Mouse (Mus musculus) CH12.LX (cell line): ENCODE measurements around the gene Gpatch1. TPM values are rescaled to one million over a fixed set of nuclear protein-coding genes. Genes with fewer than 3 reads are reported as not detected.

ENCODE experiments used
- DNase-seq: peaks from one replicate; pipeline ENCODE4 v3.0.0-alpha.2; 2013; ENCODE audit errors: extremely low read depth
- H3K27ac ChIP-seq: 2 replicates; pipeline ENCODE4 v1.5.1; 2012; ENCODE audit warnings: low read depth, mild to moderate bottlenecking, control low read depth, moderate library complexity; ENCODE audit not compliant: insufficient read depth
- H3K27me3 ChIP-seq: replicated peaks from 2 replicates; pipeline ENCODE3; 2012; ENCODE audit warnings: inconsistent platforms
- H3K36me3 ChIP-seq, 2 experiments: replicated peaks in 1 of 2; 2 replicates each; pipeline versions ENCODE3 to v1.6.1; 2012; ENCODE audit warnings: inconsistent platforms in 1 of 2, low read length in 1 of 2, mild to moderate bottlenecking in 1 of 2, mixed read lengths in 1 of 2, moderate library complexity in 1 of 2; ENCODE audit not compliant: control insufficient read depth in 1 of 2, insufficient read depth in 1 of 2
- H3K4me1 ChIP-seq, 2 experiments: 2 replicates each; pipeline ENCODE4 v1.6.1; 2012; ENCODE audit warnings: inconsistent platforms in 1 of 2, moderate library complexity in 1 of 2; ENCODE audit not compliant: insufficient read depth in 2 of 2, control insufficient read depth in 1 of 2
- H3K4me2 ChIP-seq: 2 replicates; pipeline ENCODE4 v1.6.1; 2012; ENCODE audit warnings: low read depth, mild to moderate bottlenecking, control low read depth; ENCODE audit not compliant: poor library complexity, insufficient read depth, severe bottlenecking
- H3K4me3 ChIP-seq, 3 experiments: fragments of 150-350 bp in 1 of 3; sonication (generic) in 1 of 3; replicated peaks in 1 of 3; 2 replicates each; pipeline versions ENCODE3 to v1.5.1; 2011 to 2012; ENCODE audit warnings: low read depth in 2 of 3, low read length in 2 of 3, mild to moderate bottlenecking in 2 of 3, moderate library complexity in 2 of 3, control low read depth in 1 of 3, improper control_type of control experiment in 1 of 3, inconsistent platforms in 1 of 3, mixed read lengths in 1 of 3; ENCODE audit not compliant: poor library complexity in 1 of 3
- H3K79me2 ChIP-seq: replicated peaks from 2 replicates; pipeline ENCODE4 v1.6.1; 2012; ENCODE audit warnings: mild to moderate bottlenecking, moderate library complexity; ENCODE audit not compliant: control insufficient read depth, poor library complexity, insufficient read depth, severe bottlenecking; ENCODE audit errors: extremely low read depth
- H3K9ac ChIP-seq: 2 replicates; pipeline ENCODE4 v1.6.1; 2012; ENCODE audit warnings: low read depth, mild to moderate bottlenecking, control low read depth, moderate library complexity; ENCODE audit not compliant: insufficient read depth
- H3K9me3 ChIP-seq: replicated peaks from 2 replicates; pipeline ENCODE3; 2012; ENCODE audit warnings: low read length, inconsistent platforms, mixed read lengths
- BHLHE40 ChIP-seq: IDR thresholded peaks from 2 replicates; pipeline ENCODE4 v1.6.1; 2011; ENCODE audit warnings: mild to moderate bottlenecking, low read depth, low read length, improper control_type of control experiment
- CHD2 ChIP-seq: IDR thresholded peaks from 2 replicates; pipeline ENCODE4 v1.6.1; 2011; ENCODE audit warnings: low read length, improper control_type of control experiment
- CTCF ChIP-seq, 2 experiments: IDR thresholded peaks in 1 of 2; conservative IDR thresholded peaks in 1 of 2; 2 replicates each; pipeline ENCODE4 v1.5.1; 2011 to 2012; ENCODE audit warnings: low read depth in 2 of 2, low read length in 2 of 2, improper control_type of control experiment in 1 of 2, inconsistent platforms in 1 of 2, mild to moderate bottlenecking in 1 of 2, moderate library complexity in 1 of 2
- ELF1 ChIP-seq: IDR thresholded peaks from 2 replicates; pipeline ENCODE4 v1.6.1; 2014; ENCODE audit warnings: low read depth, mild to moderate bottlenecking, inconsistent platforms, low read length, improper control_type of control experiment
- EP300 ChIP-seq: IDR thresholded peaks from 2 replicates; pipeline ENCODE4 v1.6.1; 2011; ENCODE audit warnings: low read length, improper control_type of control experiment
- HCFC1 ChIP-seq: IDR thresholded peaks from 2 replicates; pipeline ENCODE4 v1.6.1; 2012; ENCODE audit warnings: low read depth, mild to moderate bottlenecking, inconsistent platforms, low read length, improper control_type of control experiment
- MAX ChIP-seq: IDR thresholded peaks from 2 replicates; pipeline ENCODE4 v1.6.1; 2011; ENCODE audit warnings: low read length, improper control_type of control experiment
- MYC ChIP-seq: IDR thresholded peaks from 2 replicates; pipeline ENCODE4 v1.6.1; 2011; ENCODE audit warnings: low read depth, mild to moderate bottlenecking, improper control_type of control experiment, low read length
- NRF1 ChIP-seq: IDR thresholded peaks from 2 replicates; pipeline ENCODE4 v1.6.1; 2014; ENCODE audit warnings: low read depth, mild to moderate bottlenecking, inconsistent platforms, low read length, improper control_type of control experiment, moderate library complexity
- PAX5 ChIP-seq: IDR thresholded peaks from 2 replicates; pipeline ENCODE4 v1.6.1; 2012; ENCODE audit warnings: low read length, inconsistent platforms, mixed read lengths
- POLR2AphosphoS2 ChIP-seq: IDR thresholded peaks from 2 replicates; pipeline ENCODE4 v1.6.1; 2011; ENCODE audit warnings: low read depth, low read length, improper control_type of control experiment
- SMC3 ChIP-seq: IDR thresholded peaks from 2 replicates; pipeline ENCODE4 v1.6.1; 2011; ENCODE audit warnings: low read depth, low read length, improper control_type of control experiment
- TCF12 ChIP-seq: IDR thresholded peaks from 2 replicates; pipeline ENCODE4 v1.6.1; 2014; ENCODE audit warnings: low read depth, mild to moderate bottlenecking, inconsistent platforms, low read length, improper control_type of control experiment
- UBTF ChIP-seq: IDR thresholded peaks from 2 replicates; pipeline ENCODE4 v1.6.1; 2012; ENCODE audit warnings: low read depth, mild to moderate bottlenecking, inconsistent platforms, low read length, improper control_type of control experiment, moderate library complexity
- USF1 ChIP-seq: IDR thresholded peaks from 2 replicates; pipeline ENCODE4 v1.6.1; 2014; ENCODE audit warnings: low read depth, mild to moderate bottlenecking, inconsistent platforms, low read length, improper control_type of control experiment
- ZC3H11A ChIP-seq: IDR thresholded peaks from 2 replicates; pipeline ENCODE4 v1.6.1; 2012; ENCODE audit warnings: low read depth, mild to moderate bottlenecking, inconsistent platforms, low read length, improper control_type of control experiment
- ZNF384 ChIP-seq: IDR thresholded peaks from 2 replicates; pipeline ENCODE4 v1.6.1; 2012; ENCODE audit warnings: low read depth, low read length, improper control_type of control experiment, inconsistent platforms
- dilution Hi-C: fragments of 300-500 bp; cut with MboI; formaldehyde crosslinking; loops from 2 replicates; pipeline ENCODE4 v1.14.3; 2020; ENCODE audit warnings: low sequenced_read_pairs; ENCODE audit not compliant: extremely low pct_unique_long_range_greater_than_20kb, extremely low pct_ligation_motif_present
- in situ Hi-C: fragments of 300-500 bp; cut with MboI; formaldehyde crosslinking; loops from 3 replicates; pipeline ENCODE4 v1.14.3; 2019; ENCODE audit warnings: low sequenced_read_pairs, low pct_ligation_motif_present, low pct_unique_long_range_greater_than_20kb, mixed read lengths
- polyA plus RNA-seq: library from polyadenylated mRNA; unstranded; fragments of >175 nt; gene quantifications from 2 replicates; pipeline ENCODE4 v1.2.1, GENCODE M21; 2012; ENCODE audit warnings: low read depth; ENCODE audit not compliant: insufficient read length
- total RNA-seq, 2 experiments: library from RNA; depleted of rRNA; stranded (reverse); fragments of 300-350 nt in 1 of 2; fragments of >200 nt in 1 of 2; gene quantifications; 2 replicates each; pipeline ENCODE4 v1.2.3; 2012 to 2014

The Gpatch1 gene
- total and polyA plus RNA-seq, 3 experiments = 4.3 to 14.2 (median 6.9) TPM

DNA sequence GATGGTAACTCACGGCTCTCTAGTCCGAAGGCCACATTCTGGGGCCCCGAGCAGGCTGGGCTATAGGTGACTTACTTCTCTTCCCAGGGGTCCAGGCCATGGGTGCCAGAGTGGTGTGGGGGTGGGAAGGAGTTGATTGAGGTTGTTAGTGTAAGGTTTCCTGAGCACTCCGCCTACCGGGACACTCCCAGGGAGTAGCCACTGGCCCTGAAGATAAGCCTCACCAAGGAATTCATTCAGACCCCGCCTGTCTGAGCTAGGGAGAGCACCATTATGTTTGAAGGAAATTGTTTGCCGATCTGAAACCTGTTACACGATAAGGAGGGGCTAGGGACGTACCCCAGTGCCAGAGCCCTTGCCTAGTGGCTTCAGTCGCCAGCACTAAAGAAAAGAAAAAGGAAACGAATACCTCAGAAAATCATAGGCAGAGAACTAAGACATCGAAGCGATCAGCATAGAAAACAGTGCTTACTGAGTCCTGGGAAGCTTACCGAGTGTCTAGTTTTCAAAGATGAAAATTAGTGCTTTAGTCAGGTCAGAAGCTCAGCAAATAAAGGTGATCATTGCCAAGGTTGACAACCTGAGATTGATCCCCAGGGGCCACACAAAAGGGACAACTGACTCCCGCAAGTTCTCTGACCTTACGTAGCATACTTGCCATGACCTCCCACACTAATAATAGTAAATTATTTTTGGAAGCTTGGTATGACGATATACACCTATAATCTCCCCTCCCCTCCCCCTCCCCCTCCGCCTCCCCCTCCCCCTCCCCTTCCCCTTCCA lies 29.9 kb upstream of the Gpatch1 start:
- Histone ChIP-seq H3K4me2 (no peak overlapping the region), H3K27ac (no peak overlapping the region), H3K4me3 (no peak overlapping the region), H3K9me3 (peaks cover 4% of the 10 kb centered on the region), H3K4me1 (no peaks in the 10 kb centered on the region), H3K27me3 (peaks cover 19% of the 10 kb centered on the region), H3K36me3 (no peaks in the 10 kb centered on the region), H3K79me2 (no peaks in the 10 kb centered on the region), H3K9ac (no peak overlapping the region)
- no peak for DNase-seq
- dilution Hi-C loops (no loop called here), in situ Hi-C loops (no loop called here)
- TF ChIP-seq ELF1 (no peak), USF1 (no peak), ZNF384 (no peak), CTCF (conservative IDR thresholded peaks at IDR 0.05 in 1 of 2, IDR thresholded peaks at IDR 0.05 in 1 of 2; ENCODE audit: low read depth in 2 of 2, low read length in 2 of 2) (no peak), NRF1 (no peak), TCF12 (no peak), EP300 (no peak)

DNA sequence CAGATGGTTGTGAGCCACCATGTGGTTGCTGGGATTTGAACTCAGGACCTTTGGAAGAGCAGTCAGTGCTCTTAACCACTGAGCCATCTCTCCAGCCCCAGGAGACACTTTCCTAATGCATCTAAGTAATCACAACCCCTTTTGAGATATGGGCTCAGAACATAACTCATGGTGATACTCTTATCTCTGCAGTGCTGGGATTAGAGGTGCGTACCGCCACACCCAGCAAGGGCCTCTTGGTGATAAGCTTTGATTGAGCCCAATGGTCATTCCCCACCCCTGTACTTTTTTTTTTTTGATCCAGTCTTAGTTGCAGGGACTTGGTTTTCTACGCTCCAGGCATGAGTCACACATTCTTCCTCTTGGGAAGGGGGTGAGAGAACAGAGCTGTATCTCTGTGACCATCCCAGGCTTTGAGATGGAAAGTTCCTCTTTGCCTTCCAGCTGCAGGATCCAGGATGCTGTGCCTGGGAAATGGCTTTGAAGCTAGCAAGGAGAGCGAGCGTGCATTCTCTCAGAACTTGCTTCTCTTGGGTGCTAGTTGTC lies 26.6 kb upstream of the Gpatch1 start:
- Histone ChIP-seq H3K4me2 (no peak overlapping the region), H3K79me2 (no peaks in the 10 kb centered on the region), H3K4me3 (no peak overlapping the region), H3K36me3 (no peaks in the 10 kb centered on the region), H3K27ac (no peak overlapping the region), H3K4me1 (no peaks in the 10 kb centered on the region), H3K9me3 (peaks cover 4% of the 10 kb centered on the region), H3K9ac (no peak overlapping the region), H3K27me3 (peaks cover 32% of the 10 kb centered on the region)
- DNase-seq = no peak
- dilution Hi-C loops = no loop called here
- in situ Hi-C loops = no loop called here
- no peak for TF ChIP-seq NRF1

DNA sequence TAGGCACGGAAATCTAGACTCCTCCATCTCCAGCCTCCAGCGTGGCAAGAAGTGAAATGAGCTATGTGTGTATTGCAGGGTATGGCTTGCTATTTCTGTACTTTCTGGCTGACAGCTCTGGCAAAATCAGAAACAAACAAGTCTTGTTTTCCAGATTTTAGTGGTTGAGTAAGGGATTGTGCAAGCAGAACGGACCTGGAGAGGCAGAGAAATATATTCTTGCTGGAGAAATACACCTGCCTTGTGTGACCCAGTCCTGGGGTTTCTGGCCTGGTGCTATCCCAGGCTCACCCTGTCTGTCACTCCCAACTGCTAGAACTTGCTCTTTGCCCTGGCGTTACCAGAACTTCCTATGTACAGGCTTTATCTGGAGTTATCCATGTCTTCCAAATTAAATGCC lies 24.3 kb upstream of the Gpatch1 start:
- Histone ChIP-seq H3K4me3 (no peak overlapping the region), H3K79me2 (no peaks in the 10 kb centered on the region), H3K4me1 (no peaks in the 10 kb centered on the region), H3K27me3 (peaks cover 45% of the 10 kb centered on the region), H3K4me2 (no peak overlapping the region), H3K9ac (no peak overlapping the region), H3K36me3 (no peaks in the 10 kb centered on the region), H3K9me3 (peaks cover 4% of the 10 kb centered on the region), H3K27ac (no peak overlapping the region)
- dilution Hi-C loops (no loop called here), in situ Hi-C loops (no loop called here)
- DNase-seq = no peak
- no peak for TF ChIP-seq MYC
- TF ChIP-seq UBTF = no peak
- no peak for TF ChIP-seq HCFC1
- TF ChIP-seq MAX = no peak
- TF ChIP-seq BHLHE40 = no peak
- TF ChIP-seq PAX5 = no peak
- TF ChIP-seq CHD2 = no peak
- TF ChIP-seq ZC3H11A = no peak
- TF ChIP-seq SMC3 = no peak
- no peak for TF ChIP-seq POLR2AphosphoS2
